Mouse (Mus musculus) bone marrow, adult 2 months (tissue): ENCODE measurements at regions not wholly inside any gene's neighbourhood (a gene's known extent, or its start where the extent isn't known, plus 50 kb on each side); places are given as distances from the start of the nearest gene placed in this dataset.
"Not testable (repeated sequence)": the region's sequence is repeated elsewhere in the genome, so short reads cannot be mapped to it uniquely, and the experiment has no call there.

Experiments
- CTCF ChIP-seq: fragments of 200-500 bp; IDR thresholded peaks from 2 replicates; pipeline ENCODE4 v1.5.1; 2011; ENCODE audit warnings: low read length, control low read depth; ENCODE audit not compliant: control insufficient read depth, insufficient read depth
- POLR2A ChIP-seq: fragments of 200-500 bp; IDR thresholded peaks from 2 replicates; pipeline ENCODE4 v1.6.1; 2011; ENCODE audit warnings: low read depth, mild to moderate bottlenecking, control low read depth, low read length, borderline replicate concordance; ENCODE audit not compliant: control insufficient read depth

DNA sequence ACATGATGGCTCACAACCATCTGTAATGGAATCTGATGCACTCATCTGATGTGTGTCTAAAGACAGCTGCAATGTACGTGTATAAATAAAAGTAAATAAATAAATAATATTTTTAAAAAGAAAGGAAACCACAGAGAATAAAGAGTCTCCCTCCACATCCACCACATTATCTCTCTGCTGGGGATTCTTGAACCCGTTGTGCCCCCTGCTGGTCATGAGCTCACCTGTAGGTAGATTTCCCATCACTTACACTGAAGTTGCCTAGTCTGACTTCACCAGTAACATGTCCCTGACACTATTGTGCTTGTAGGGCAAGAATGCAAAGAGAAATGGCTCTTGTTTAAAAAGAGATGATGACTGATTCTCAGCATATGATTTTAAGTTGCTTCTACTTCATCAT is 956.1 kb upstream of the Zfp386 start:
- TF ChIP-seq CTCF, POLR2A: not testable (repeated sequence)
